Mouse (Mus musculus) thymus, adult 2 months (tissue): Measurements from ENCODE around the gene Tm4sf20. TPM values are rescaled to one million over a fixed set of nuclear protein-coding genes. Genes with fewer than 3 reads are reported as not detected.

Experiments
- DNase-seq: peaks from one replicate; pipeline ENCODE4 v3.0.0; 2021
- H3K27ac ChIP-seq: fragments of 200-500 bp; 2 replicates; pipeline ENCODE4 v1.5.1; 2012; ENCODE audit warnings: low read length, control low read depth; ENCODE audit not compliant: control insufficient read depth, insufficient read depth
- H3K27me3 ChIP-seq: fragments of 200-500 bp; 2 replicates; pipeline ENCODE4 v1.6.1; 2012; ENCODE audit warnings: mild to moderate bottlenecking, low read length, moderate library complexity, mixed read lengths; ENCODE audit not compliant: control insufficient read depth, insufficient read depth
- H3K36me3 ChIP-seq: fragments of 200-500 bp; 2 replicates; pipeline ENCODE4 v1.6.1; 2012; ENCODE audit warnings: mild to moderate bottlenecking, low read length, moderate library complexity; ENCODE audit not compliant: control insufficient read depth, insufficient read depth
- H3K4me1 ChIP-seq: fragments of 200-500 bp; replicated peaks from 2 replicates; pipeline ENCODE4 v1.6.1; 2012; ENCODE audit warnings: low read length; ENCODE audit not compliant: control insufficient read depth, insufficient read depth
- H3K4me3 ChIP-seq: fragments of 200-500 bp; 2 replicates; pipeline ENCODE4 v1.5.1; 2012; ENCODE audit warnings: mild to moderate bottlenecking, low read length, control low read depth, moderate library complexity; ENCODE audit not compliant: control insufficient read depth, insufficient read depth
- CTCF ChIP-seq: fragments of 200-500 bp; IDR thresholded peaks from 2 replicates; pipeline ENCODE4 v1.5.1; 2012; ENCODE audit warnings: mild to moderate bottlenecking, control low read depth, low read length, moderate library complexity, borderline replicate concordance; ENCODE audit not compliant: control insufficient read depth, poor library complexity, insufficient read depth; ENCODE audit errors: extremely low read depth
- POLR2A ChIP-seq: fragments of 200-500 bp; IDR thresholded peaks from 2 replicates; pipeline ENCODE4 v1.6.1; 2012; ENCODE audit warnings: mild to moderate bottlenecking, low read length, control low read depth, moderate library complexity; ENCODE audit not compliant: control insufficient read depth, poor library complexity, insufficient read depth; ENCODE audit errors: extremely low read depth
- WGBS: fragments of 180-500 bp; shearing (Covaris S2); methylation state at CpG from one replicate; pipeline ENCODE4 v1.1.7; 2018; 5-methylcytosine and 5-hydroxymethylcytosine counted together
- polyA plus RNA-seq: library from polyadenylated mRNA; depleted of rRNA; stranded (reverse); fragments of >200 nt; gene quantifications from 2 replicates; pipeline ENCODE4 v1.2.3, GENCODE M21; 2012; rRNA removed

Gene Tm4sf20
- polyA plus RNA-seq: 0.24 and 0.32 TPM in 2 replicates

DNA sequence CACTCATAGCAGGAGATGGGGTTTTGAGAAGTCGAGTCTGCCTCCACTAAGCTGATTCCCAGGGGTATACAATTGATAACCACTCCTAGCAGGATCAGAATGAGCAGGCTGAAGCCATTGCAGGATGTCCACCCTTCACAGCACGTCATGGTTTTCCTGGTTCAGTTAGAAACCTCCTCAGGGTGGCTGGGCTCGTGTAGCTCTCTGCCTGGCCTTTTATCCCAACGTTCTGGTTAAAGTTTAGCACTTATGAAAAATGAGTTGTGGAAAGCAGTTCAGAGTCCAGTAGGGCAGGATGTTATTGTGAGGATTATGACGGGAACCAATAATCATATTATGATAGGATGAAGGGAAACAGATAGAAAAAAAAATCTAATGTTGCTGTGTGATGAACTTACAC lies at the start of gene Tm4sf20:
TSS of gene Tm4sf20 (minus strand) at position 193 of the 400 bp plus-strand sequence.
- Histone ChIP-seq H3K4me1 (no peaks in the 10 kb centered on the region), H3K27ac (no peak within 1 kb of the TSS), H3K4me3 (no peak within 1 kb of the TSS), H3K27me3 (no peaks in the 10 kb centered on the region), H3K36me3 (no peaks in the 10 kb centered on the region)
- no peak for TF ChIP-seq POLR2A
- TF ChIP-seq CTCF: no peak
- DNase-seq: no peak
- 72% methylated on average over 5 of the region's 5 CpGs for WGBS

DNA sequence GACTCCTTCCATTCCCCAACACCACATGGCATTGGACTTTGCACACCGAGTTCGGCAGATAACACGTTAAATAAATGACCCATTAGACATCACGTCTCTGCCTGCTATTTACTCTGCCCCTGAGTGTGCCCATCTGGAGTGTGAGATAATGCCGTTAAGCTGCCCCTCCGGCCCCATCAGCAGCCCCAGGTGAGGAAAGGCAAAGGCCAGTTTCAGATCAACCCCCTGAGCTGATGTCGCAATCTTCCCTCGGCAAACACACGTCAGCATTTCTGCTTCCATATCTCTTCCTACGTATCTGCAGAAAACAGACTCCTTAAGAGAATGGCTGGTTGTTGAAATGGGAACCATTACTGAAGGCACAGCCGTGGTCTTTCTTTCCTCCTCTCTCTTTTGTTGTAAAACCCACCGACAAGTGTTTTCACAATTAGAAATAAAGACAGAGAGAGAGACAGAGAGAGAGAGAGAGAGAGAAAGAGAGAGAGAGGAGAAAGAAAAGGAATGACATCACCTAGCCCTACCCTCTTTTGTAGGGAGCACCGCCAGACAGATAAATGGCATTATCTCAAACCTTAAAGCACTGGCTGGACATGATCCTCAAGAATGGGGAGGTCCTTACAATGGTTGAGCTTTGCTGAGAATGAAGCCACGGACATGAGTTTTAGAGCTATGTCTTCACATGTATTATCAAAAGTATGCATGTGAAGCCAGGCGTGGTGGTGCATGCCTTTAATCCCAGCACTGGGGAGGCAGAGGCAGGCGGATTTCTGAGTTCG lies 47.9 kb upstream of the Tm4sf20 start:
- DNase-seq: no peak
- WGBS: 54% methylated on average over 17 of the region's 17 CpGs

DNA sequence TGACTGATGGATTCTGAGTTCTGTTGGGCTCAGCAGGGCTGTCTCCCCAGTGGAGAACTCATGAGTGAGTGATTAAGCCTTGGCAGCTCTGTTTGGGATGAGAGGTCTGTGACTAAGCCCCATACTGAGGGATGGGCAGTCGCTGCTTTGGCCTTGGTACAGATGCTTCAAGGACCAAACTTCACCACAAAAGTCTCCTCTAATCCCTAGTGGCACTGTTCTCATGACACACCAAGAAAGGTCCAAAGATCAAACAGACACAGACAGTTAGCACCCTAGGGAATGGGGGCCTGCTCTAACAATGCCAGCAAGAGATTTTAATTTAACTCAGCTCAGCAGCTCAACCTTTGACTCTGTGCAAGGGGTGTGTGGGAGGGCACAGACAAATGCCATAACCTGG lies 43.5 kb upstream of the Tm4sf20 start:
- TF ChIP-seq POLR2A (no peak), CTCF (no peak)
- DNase-seq: no peak

More for the DNA sequence above, 47.9 kb upstream of the Tm4sf20 start:
- no peak for TF ChIP-seq POLR2A
- TF ChIP-seq CTCF: no peak
- Histone ChIP-seq H3K36me3 (no peaks in the 10 kb centered on the region), H3K27me3 (no peaks in the 10 kb centered on the region), H3K4me1 (peaks cover 6% of the 10 kb centered on the region), H3K4me3 (no peak overlapping the region), H3K27ac (no peak overlapping the region)

DNA sequence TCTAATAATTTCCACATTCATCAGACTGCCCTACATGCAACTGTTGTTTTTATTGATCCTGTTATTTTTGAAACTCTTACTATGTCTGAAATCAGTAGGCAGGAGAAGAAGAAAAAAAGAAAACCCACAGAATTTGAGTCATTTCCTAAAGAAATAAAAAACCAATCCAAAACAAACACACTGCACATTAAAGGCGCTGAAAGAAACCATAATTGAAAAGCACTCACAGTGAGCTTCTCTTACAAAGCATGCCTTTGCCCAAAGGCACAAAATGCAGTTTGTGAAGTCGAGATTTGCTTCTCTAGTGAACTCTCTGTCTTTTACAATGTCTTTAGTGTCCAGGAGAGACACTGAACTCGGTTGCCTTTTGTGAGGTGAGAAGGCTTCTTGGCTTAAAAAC lies 40.3 kb upstream of the Tm4sf20 start:
- peaks cover 8% of the 10 kb centered on the region for H3K4me1 ChIP-seq
- H3K27ac ChIP-seq: no peak overlapping the region
- no peaks in the 10 kb centered on the region for H3K27me3 ChIP-seq
- H3K4me3 ChIP-seq: no peak overlapping the region
- H3K36me3 ChIP-seq: no peaks in the 10 kb centered on the region
- DNase-seq: no peak
- TF ChIP-seq POLR2A (no peak), CTCF (no peak)
- 80% methylated on average over 3 of the region's 3 CpGs for whole genome bisulfite sequencing

More for the DNA sequence above, 43.5 kb upstream of the Tm4sf20 start:
- peaks cover 8% of the 10 kb centered on the region for H3K4me1 ChIP-seq
- WGBS: 85% methylated on average over 1 of the region's 1 CpGs
- H3K4me3 ChIP-seq: no peak overlapping the region
- no peaks in the 10 kb centered on the region for H3K27me3 ChIP-seq
- H3K36me3 ChIP-seq: no peaks in the 10 kb centered on the region
- H3K27ac ChIP-seq: no peak overlapping the region

DNA sequence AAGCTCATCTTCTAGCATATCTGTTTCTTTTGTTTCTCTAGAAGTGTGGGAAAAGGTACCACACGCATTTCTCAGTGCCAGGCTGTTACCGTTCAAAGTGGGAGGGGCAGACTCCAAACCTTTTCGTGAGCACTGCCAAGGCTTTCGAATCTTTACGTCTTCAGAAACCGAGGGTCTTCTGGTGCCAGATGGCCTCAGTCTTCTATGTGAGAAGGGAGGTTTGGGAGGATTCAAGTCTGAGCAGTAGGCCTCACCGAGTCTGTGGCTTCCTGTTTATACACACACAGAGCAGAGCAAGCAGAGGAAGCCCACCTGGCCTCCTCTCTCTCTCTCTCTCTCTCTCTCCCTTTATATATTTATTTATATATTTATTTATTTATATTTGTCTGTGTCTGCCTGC lies 38.9 kb upstream of the Tm4sf20 start:
- Histone ChIP-seq H3K27me3 (no peaks in the 10 kb centered on the region), H3K4me3 (no peak overlapping the region), H3K36me3 (no peaks in the 10 kb centered on the region), H3K27ac (peak overlapping the region; percentile 93; the same call in 1 of the 2 replicates), H3K4me1 (peaks cover 8% of the 10 kb centered on the region)
- DNase-seq: peak; percentile 20
- 16% methylated on average over 7 of the region's 7 CpGs for WGBS
- TF ChIP-seq POLR2A: no peak
- TF ChIP-seq CTCF: no peak

DNA sequence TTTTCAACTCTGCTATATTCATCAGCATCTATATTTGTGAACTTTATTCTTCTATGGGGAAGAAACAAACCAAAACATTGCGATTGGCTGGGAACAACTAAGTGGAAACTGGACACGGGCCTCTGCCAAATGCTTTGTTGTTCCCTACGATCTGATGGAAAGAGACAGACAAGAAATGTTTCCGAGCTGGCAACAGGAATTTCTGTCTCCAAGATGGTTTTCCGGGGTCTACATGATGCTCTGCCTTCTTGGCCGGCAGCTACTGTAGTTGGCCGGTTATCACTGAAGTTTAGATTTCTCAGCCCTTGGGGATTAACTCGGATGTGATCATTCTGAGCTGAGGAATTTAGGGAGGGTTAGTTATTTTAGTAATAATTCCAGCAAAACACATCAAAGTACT lies 38.1 kb upstream of the Tm4sf20 start:
- Histone ChIP-seq H3K36me3 (no peaks in the 10 kb centered on the region), H3K27me3 (no peaks in the 10 kb centered on the region), H3K27ac (no peak overlapping the region), H3K4me3 (no peak overlapping the region), H3K4me1 (peaks cover 8% of the 10 kb centered on the region)
- TF ChIP-seq POLR2A (no peak), CTCF (no peak)
- no peak for DNase-seq
- 98% methylated on average over 8 of the region's 8 CpGs for WGBS
